Mouse (Mus musculus) kidney, adult 11 months (tissue): ENCODE results near the gene Hsbp1.

Experiments used
- DNase-seq: peaks from one replicate; pipeline ENCODE4 v3.0.0; 2022

The Hsbp1 gene

GRCm38 (mm10) chr8:119394097-119394496 lies 49.8 kb downstream of the Hsbp1 start:
- DNase-seq = no peak

DNA sequence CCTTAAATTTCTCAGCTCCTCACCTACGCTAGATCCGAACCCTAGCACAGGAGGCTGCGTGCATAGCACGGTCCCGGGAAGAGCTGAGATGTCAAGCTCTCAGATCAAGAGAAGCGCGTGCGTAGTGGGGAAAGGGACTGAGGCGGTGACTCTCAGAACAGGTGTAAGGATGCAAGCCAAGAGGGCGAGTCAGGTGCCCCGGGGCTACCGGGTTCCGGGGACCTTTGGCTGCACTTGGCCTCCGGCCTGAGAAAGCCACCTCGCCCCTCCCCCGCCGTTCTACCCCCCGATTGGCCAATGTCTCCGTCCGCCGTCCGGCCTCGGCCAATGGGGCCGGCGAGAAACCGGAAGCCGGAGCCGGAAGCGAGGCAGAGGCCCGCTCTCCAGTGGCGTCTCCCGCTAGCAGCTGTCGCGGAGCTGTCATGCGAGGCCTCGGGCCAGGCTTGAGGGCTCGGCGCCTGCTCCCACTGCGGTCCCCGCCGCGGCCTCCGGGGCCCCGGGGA lies 50.3 kb downstream of the Hsbp1 start, which contains the start of gene Mlycd:
Gene Mlycd (plus strand): TSS at position 355 of the 503 bp plus-strand sequence.
- DNase-seq = peak; percentile 94

DNA sequence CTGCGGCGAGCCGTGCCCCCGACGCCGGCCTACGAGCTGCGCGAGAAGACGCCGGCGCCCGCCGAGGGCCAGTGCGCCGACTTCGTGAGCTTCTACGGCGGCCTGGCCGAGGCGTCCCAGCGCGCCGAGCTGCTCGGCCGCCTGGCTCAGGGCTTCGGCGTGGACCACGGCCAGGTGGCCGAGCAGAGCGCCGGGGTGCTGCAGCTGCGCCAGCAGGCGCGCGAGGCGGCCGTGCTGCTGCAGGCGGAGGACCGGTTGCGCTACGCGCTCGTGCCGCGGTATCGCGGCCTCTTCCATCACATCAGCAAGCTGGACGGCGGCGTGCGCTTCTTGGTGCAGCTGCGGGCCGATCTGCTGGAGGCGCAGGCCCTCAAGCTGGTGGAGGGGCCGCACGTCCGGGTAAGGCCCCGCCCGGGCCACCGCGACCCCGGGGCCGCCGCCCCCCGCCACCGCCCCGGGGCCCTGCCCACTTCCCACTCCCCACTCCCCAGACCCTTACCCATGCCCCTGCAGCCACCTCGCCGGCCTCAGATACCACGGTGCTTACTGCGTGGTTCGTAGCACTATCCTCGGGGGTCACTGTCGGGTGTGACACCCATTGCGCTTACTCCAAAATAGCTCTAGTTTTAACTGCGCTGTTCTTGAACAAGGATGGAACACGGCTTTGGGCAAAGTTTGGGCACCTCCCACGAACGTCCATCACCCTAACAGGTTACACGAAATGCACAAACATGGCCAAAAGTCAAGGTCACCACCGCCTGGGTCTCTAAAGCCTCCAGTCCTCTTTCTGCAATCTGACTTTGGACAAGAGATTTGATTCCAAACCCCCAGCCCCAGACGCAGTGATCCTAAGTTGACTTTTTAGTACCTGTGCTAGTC lies 51.0 kb downstream of the Hsbp1 start:
- no peak for DNase-seq
